7 mouse cellular contexts compared by ENCODE assay signal in genomic region chr10:121309123-121309655, GRCm38 (mm10). TPM values are rescaled to one million over a fixed set of nuclear protein-coding genes. Genes with fewer than 3 reads are reported as not detected.
A peak's percentile ranks its signal among the peaks of the same experiment; 100 is the strongest.
DNase-seq lines count a peak whose midpoint lies in the region; ATAC-seq lines count a peak whose summit lies in the region.

No protein-coding gene starts in this region.

- H3K9ac ChIP-seq in embryonic facial prominence, embryonic 15.5 days = no peak overlapping the region

- peak overlapping the region; percentile 64 for H3K4me3 ChIP-seq in embryonic facial prominence, embryonic 15.5 days (replicated peaks)

- 19% methylated on average over 11 of the region's 11 CpGs for WGBS in embryonic facial prominence, embryonic 15.5 days

- no peaks in the 10 kb centered on the region for H3K9me3 ChIP-seq in embryonic facial prominence, embryonic 15.5 days (replicated peaks)

- H3K27ac ChIP-seq in embryonic facial prominence, embryonic 15.5 days (replicated peaks) = no peak overlapping the region

- H3K27me3 ChIP-seq in embryonic facial prominence, embryonic 15.5 days = peaks cover 27% of the 10 kb centered on the region

- ATAC-seq in embryonic facial prominence, embryonic 15.5 days (ENCODE audit: insufficient number of reproducible peaks, low FRiP score, low TSS enrichment, low read depth) = no peak

- peak; percentile 59 for DNase-seq in testis, postnatal 10 days (ENCODE audit: low spot score)
- DNase-seq in testis, postnatal 14 days (ENCODE audit: low spot score) = no peak
- peak; percentile 65 to 70 for DNase-seq in kidney, postnatal 4 days
- no peak for DNase-seq in frontal cortex, adult 2 months (ENCODE audit: extremely low spot score in 1 of 2, low spot score in 1 of 2)
- no peak for DNase-seq in thymus, postnatal 25 days
- DNase-seq in layer of hippocampus, postnatal 14 days (ENCODE audit: low spot score in 2 of 2) = no peak

- peaks cover 15% of the 10 kb centered on the region for H3K4me1 ChIP-seq in embryonic facial prominence, embryonic 15.5 days

- no peaks in the 10 kb centered on the region for H3K36me3 ChIP-seq in embryonic facial prominence, embryonic 15.5 days

- peak overlapping the region; percentile 96; the same call in 1 of the 2 replicates for H3K4me2 ChIP-seq in embryonic facial prominence, embryonic 15.5 days (replicated peaks)

RNA-seq across cellular contexts. Expression of gene Tbc1d30, which starts 41.9 kb away (rescaled TPM):
- polyA plus RNA-seq in embryonic facial prominence, embryonic 15.5 days (2015; fragmentation: Nextera tagmentation; extraction: Ambion mirVana) = 1.7 and 2.6 TPM in 2 replicates
- 26.9 and 29.8 TPM in 2 replicates for polyA plus RNA-seq in frontal cortex, adult 2 months (2012; rRNA removed)
- 10 to 100 TPM; 34.9 to 36.9 TPM for total RNA-seq in layer of hippocampus, postnatal 14 days (2021)

RNA-seq across cellular contexts. Expression of gene Gns, which starts 55.7 kb away (rescaled TPM):
- polyA plus RNA-seq in embryonic facial prominence, embryonic 15.5 days (2015; fragmentation: Nextera tagmentation; extraction: Ambion mirVana) = 51.3 and 52.1 TPM in 2 replicates
- 47.2 and 50.9 TPM in 2 replicates for polyA plus RNA-seq in frontal cortex, adult 2 months (2012; rRNA removed)
- total RNA-seq in layer of hippocampus, postnatal 14 days (2021) = 10 to 100 TPM; 74.1 to 79.9 TPM

Comparison
In these comparisons a context has a peak if more than half of its experiments do, and no peak if none do; other contexts are left out.
1. DNase-seq: peak in testis, postnatal 10 days (single experiment) and kidney, postnatal 4 days (2 of 2); none in testis, postnatal 14 days (single experiment), frontal cortex, adult 2 months (0 of 2), thymus, postnatal 25 days (single experiment) and layer of hippocampus, postnatal 14 days (0 of 2).